Mouse (Mus musculus): ENCODE results near the gene Sema3c. TPM values are rescaled to one million over a fixed set of nuclear protein-coding genes. Genes with fewer than 3 reads are reported as not detected.

The Sema3c gene
- polyA plus RNA-seq, 1 experiment from 2014 or later: 13.3 TPM

- Histone ChIP-seq H3K4me1 (ENCODE audit: control insufficient read depth, insufficient read depth, low read depth, low read length) (no peaks in the 10 kb centered on the region), H3K4me2 (ENCODE audit: low read length) (no peak overlapping the region), H3K27me3 (replicated peaks; ENCODE audit: control insufficient read depth, insufficient read depth, low read length) (no peaks in the 10 kb centered on the region), H3K4me3 (ENCODE audit: low read length) (no peak overlapping the region), H3K27ac (ENCODE audit: low read depth, low read length) (no peak overlapping the region), H3K9ac (ENCODE audit: low read depth, low read length) (no peak overlapping the region), H3K36me3 (ENCODE audit: control insufficient read depth, insufficient read depth, low read length) (no peaks in the 10 kb centered on the region), H3K9me3 (ENCODE audit: control insufficient read depth, low read length) (no peaks in the 10 kb centered on the region)
- ATAC-seq: no peak
- 57% methylated on average over 3 of the region's 3 CpGs for WGBS
Measured at GRCm38 (mm10) chr5:17739805-17740204, 165.7 kb downstream of the Sema3c start.

- H3K36me3 ChIP-seq (ENCODE audit: control insufficient read depth, insufficient read depth, low read length): no peaks in the 10 kb centered on the region
- no peaks in the 10 kb centered on the region for H3K4me1 ChIP-seq (ENCODE audit: control insufficient read depth, insufficient read depth, low read depth, low read length)
- H3K27me3 ChIP-seq (replicated peaks; ENCODE audit: control insufficient read depth, insufficient read depth, low read length): no peaks in the 10 kb centered on the region
- no peak overlapping the region for H3K9ac ChIP-seq (ENCODE audit: low read depth, low read length)
- no peaks in the 10 kb centered on the region for H3K9me3 ChIP-seq (ENCODE audit: control insufficient read depth, low read length)
- no peak overlapping the region for H3K27ac ChIP-seq (ENCODE audit: low read depth, low read length)
- ATAC-seq: no peak
- H3K4me3 ChIP-seq (ENCODE audit: low read length): no peak overlapping the region
- no peak overlapping the region for H3K4me2 ChIP-seq (ENCODE audit: low read length)
Measured at GRCm38 (mm10) chr5:17746520-17746919, 172.4 kb downstream of the Sema3c start.

GRCm38 (mm10) chr5:17747143-17747542 lies 173.1 kb downstream of the Sema3c start:
- WGBS: 27% methylated on average over 5 of the region's 5 CpGs
- no peaks in the 10 kb centered on the region for H3K36me3 ChIP-seq (ENCODE audit: control insufficient read depth, insufficient read depth, low read length)
- H3K4me3 ChIP-seq (ENCODE audit: low read length): no peak overlapping the region
- H3K27me3 ChIP-seq (replicated peaks; ENCODE audit: control insufficient read depth, insufficient read depth, low read length): no peaks in the 10 kb centered on the region
- ATAC-seq: no peak
- no peak overlapping the region for H3K4me2 ChIP-seq (ENCODE audit: low read length)
- H3K27ac ChIP-seq (ENCODE audit: low read depth, low read length): no peak overlapping the region
- H3K9me3 ChIP-seq (ENCODE audit: control insufficient read depth, low read length): no peaks in the 10 kb centered on the region
- H3K4me1 ChIP-seq (ENCODE audit: control insufficient read depth, insufficient read depth, low read depth, low read length): no peaks in the 10 kb centered on the region
- no peak overlapping the region for H3K9ac ChIP-seq (ENCODE audit: low read depth, low read length)

GRCm38 (mm10) chr5:17748293-17748692 lies 174.2 kb downstream of the Sema3c start:
- Histone ChIP-seq H3K4me2 (ENCODE audit: low read length) (no peak overlapping the region), H3K27me3 (replicated peaks; ENCODE audit: control insufficient read depth, insufficient read depth, low read length) (no peaks in the 10 kb centered on the region), H3K4me3 (ENCODE audit: low read length) (no peak overlapping the region), H3K36me3 (ENCODE audit: control insufficient read depth, insufficient read depth, low read length) (no peaks in the 10 kb centered on the region), H3K27ac (ENCODE audit: low read depth, low read length) (no peak overlapping the region), H3K9ac (ENCODE audit: low read depth, low read length) (no peak overlapping the region), H3K9me3 (ENCODE audit: control insufficient read depth, low read length) (no peaks in the 10 kb centered on the region), H3K4me1 (ENCODE audit: control insufficient read depth, insufficient read depth, low read depth, low read length) (no peaks in the 10 kb centered on the region)
- no peak for ATAC-seq
- 74% methylated on average over 3 of the region's 3 CpGs for WGBS

GRCm38 (mm10) chr5:17753471-17754005 lies 179.5 kb downstream of the Sema3c start:
- Histone ChIP-seq H3K4me3 (ENCODE audit: low read length) (no peak overlapping the region), H3K4me1 (ENCODE audit: control insufficient read depth, insufficient read depth, low read depth, low read length) (no peaks in the 10 kb centered on the region), H3K27me3 (replicated peaks; ENCODE audit: control insufficient read depth, insufficient read depth, low read length) (no peaks in the 10 kb centered on the region), H3K9ac (ENCODE audit: low read depth, low read length) (no peak overlapping the region), H3K36me3 (ENCODE audit: control insufficient read depth, insufficient read depth, low read length) (no peaks in the 10 kb centered on the region), H3K4me2 (ENCODE audit: low read length) (no peak overlapping the region), H3K27ac (ENCODE audit: low read depth, low read length) (no peak overlapping the region), H3K9me3 (ENCODE audit: control insufficient read depth, low read length) (no peaks in the 10 kb centered on the region)
- ATAC-seq: no peak
- 87% methylated on average over 7 of the region's 7 CpGs for WGBS

GRCm38 (mm10) chr5:17766006-17766677 lies 192.1 kb downstream of the Sema3c start:
- no peak overlapping the region for H3K27ac ChIP-seq (ENCODE audit: low read depth, low read length)
- H3K36me3 ChIP-seq (ENCODE audit: control insufficient read depth, insufficient read depth, low read length): no peaks in the 10 kb centered on the region
- no peaks in the 10 kb centered on the region for H3K9me3 ChIP-seq (ENCODE audit: control insufficient read depth, low read length)
- no peak overlapping the region for H3K9ac ChIP-seq (ENCODE audit: low read depth, low read length)
- no peaks in the 10 kb centered on the region for H3K27me3 ChIP-seq (replicated peaks; ENCODE audit: control insufficient read depth, insufficient read depth, low read length)
- 58% methylated on average over 4 of the region's 4 CpGs for WGBS
- no peak overlapping the region for H3K4me2 ChIP-seq (ENCODE audit: low read length)
- H3K4me1 ChIP-seq (ENCODE audit: control insufficient read depth, insufficient read depth, low read depth, low read length): no peaks in the 10 kb centered on the region
- ATAC-seq: peak; percentile 83
- no peak overlapping the region for H3K4me3 ChIP-seq (ENCODE audit: low read length)

- H3K4me2 ChIP-seq (ENCODE audit: low read length): no peak overlapping the region
- H3K4me3 ChIP-seq (ENCODE audit: low read length): no peak overlapping the region
- H3K27ac ChIP-seq (ENCODE audit: low read depth, low read length): no peak overlapping the region
- no peak overlapping the region for H3K9ac ChIP-seq (ENCODE audit: low read depth, low read length)
- 94% methylated on average over 2 of the region's 2 CpGs for WGBS
- no peaks in the 10 kb centered on the region for H3K27me3 ChIP-seq (replicated peaks; ENCODE audit: control insufficient read depth, insufficient read depth, low read length)
- H3K36me3 ChIP-seq (ENCODE audit: control insufficient read depth, insufficient read depth, low read length): no peaks in the 10 kb centered on the region
- no peaks in the 10 kb centered on the region for H3K4me1 ChIP-seq (ENCODE audit: control insufficient read depth, insufficient read depth, low read depth, low read length)
- no peak for ATAC-seq
- H3K9me3 ChIP-seq (ENCODE audit: control insufficient read depth, low read length): no peaks in the 10 kb centered on the region
Measured at GRCm38 (mm10) chr5:17770328-17770727, 196.2 kb downstream of the Sema3c start.

GRCm38 (mm10) chr5:17776571-17776970 lies 202.5 kb downstream of the Sema3c start:
- 95% methylated on average over 6 of the region's 6 CpGs for WGBS

More at GRCm38 (mm10) chr5:17776571-17776970, 202.5 kb downstream of the Sema3c start:
- Histone ChIP-seq H3K36me3 (ENCODE audit: control insufficient read depth, insufficient read depth, low read length) (no peaks in the 10 kb centered on the region), H3K27me3 (replicated peaks; ENCODE audit: control insufficient read depth, insufficient read depth, low read length) (no peaks in the 10 kb centered on the region), H3K9me3 (ENCODE audit: control insufficient read depth, low read length) (no peaks in the 10 kb centered on the region), H3K4me1 (ENCODE audit: control insufficient read depth, insufficient read depth, low read depth, low read length) (no peaks in the 10 kb centered on the region), H3K4me3 (ENCODE audit: low read length) (no peak overlapping the region), H3K4me2 (ENCODE audit: low read length) (no peak overlapping the region), H3K27ac (ENCODE audit: low read depth, low read length) (no peak overlapping the region), H3K9ac (ENCODE audit: low read depth, low read length) (no peak overlapping the region)
- ATAC-seq: no peak
